Mouse (Mus musculus): ENCODE measurements at regions not wholly inside any gene's neighbourhood (a gene's known extent, or its start where the extent isn't known, plus 50 kb on each side); places are given as distances from the start of the nearest gene placed in this dataset.

- TF ChIP-seq POLR2A (IDR thresholded peaks at IDR 0.05; ENCODE audit: low read depth, low read length), result no peak
- TF ChIP-seq CTCF (IDR thresholded peaks at IDR 0.05; ENCODE audit: borderline replicate concordance, insufficient read depth, low read length), result no peak
- Histone ChIP-seq H3K27ac (ENCODE audit: insufficient read depth, low read length) (no peak overlapping the region), H3K4me3 (ENCODE audit: insufficient read depth, low read length) (no peak overlapping the region), H3K4me1 (ENCODE audit: control insufficient read depth, insufficient read depth, low read length) (no peaks in the 10 kb centered on the region)
These were observed 408.8 kb upstream of the Ubash3b start for GRCm38 (mm10) chr9:41570262-41570661.

GRCm38 (mm10) chr9:41566496-41566895 is 405.0 kb upstream of the Ubash3b start:
- no peak overlapping the region for H3K4me3 ChIP-seq (ENCODE audit: insufficient read depth, low read length)
- H3K27ac ChIP-seq (ENCODE audit: insufficient read depth, low read length), result no peak overlapping the region
- H3K4me1 ChIP-seq (ENCODE audit: control insufficient read depth, insufficient read depth, low read length), result no peaks in the 10 kb centered on the region
- TF ChIP-seq CTCF (IDR thresholded peaks at IDR 0.05; ENCODE audit: borderline replicate concordance, insufficient read depth, low read length), result no peak
- no peak for TF ChIP-seq POLR2A (IDR thresholded peaks at IDR 0.05; ENCODE audit: low read depth, low read length)

GRCm38 (mm10) chr9:41565784-41566183 is 404.3 kb upstream of the Ubash3b start:
- Histone ChIP-seq H3K4me1 (ENCODE audit: control insufficient read depth, insufficient read depth, low read length) (no peaks in the 10 kb centered on the region), H3K27ac (ENCODE audit: insufficient read depth, low read length) (no peak overlapping the region), H3K4me3 (ENCODE audit: insufficient read depth, low read length) (no peak overlapping the region)
- TF ChIP-seq POLR2A (IDR thresholded peaks at IDR 0.05; ENCODE audit: low read depth, low read length) (no peak), CTCF (IDR thresholded peaks at IDR 0.05; ENCODE audit: borderline replicate concordance, insufficient read depth, low read length) (no peak)

- TF ChIP-seq CTCF (IDR thresholded peaks at IDR 0.05; ENCODE audit: borderline replicate concordance, insufficient read depth, low read length) (no peak), POLR2A (IDR thresholded peaks at IDR 0.05; ENCODE audit: low read depth, low read length) (no peak)
- H3K4me3 ChIP-seq (ENCODE audit: insufficient read depth, low read length), result no peak overlapping the region
- H3K27ac ChIP-seq (ENCODE audit: insufficient read depth, low read length), result no peak overlapping the region
- no peaks in the 10 kb centered on the region for H3K4me1 ChIP-seq (ENCODE audit: control insufficient read depth, insufficient read depth, low read length)
These were observed 401.9 kb upstream of the Ubash3b start for GRCm38 (mm10) chr9:41563376-41563775.

- TF ChIP-seq POLR2A (IDR thresholded peaks at IDR 0.05; ENCODE audit: low read depth, low read length), result no peak
- Histone ChIP-seq H3K4me1 (ENCODE audit: control insufficient read depth, insufficient read depth, low read length) (peaks cover 12% of the 10 kb centered on the region), H3K4me3 (ENCODE audit: insufficient read depth, low read length) (no peak overlapping the region), H3K27ac (ENCODE audit: insufficient read depth, low read length) (no peak overlapping the region)
These were observed 397.0 kb upstream of the Ubash3b start for GRCm38 (mm10) chr9:41558456-41558855.

DNA sequence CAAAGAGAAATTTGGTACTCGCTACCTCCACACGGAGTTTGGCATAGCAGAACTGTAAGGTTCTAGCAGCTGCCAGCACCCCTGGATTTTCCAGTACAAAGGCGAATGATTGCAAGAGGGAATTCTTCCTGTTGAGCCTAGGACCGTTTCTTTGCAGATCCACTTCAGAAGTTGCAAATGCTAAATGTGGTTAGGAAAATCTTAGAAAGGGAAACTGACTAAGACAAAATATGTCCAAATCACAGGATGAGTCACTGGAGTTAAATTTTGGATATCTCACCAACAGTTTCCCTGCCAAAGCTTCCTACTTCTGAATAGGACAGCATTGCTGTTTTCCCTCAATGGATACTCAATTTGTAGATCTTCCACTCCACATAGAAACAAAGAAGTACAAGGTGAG is 395.4 kb upstream of the Ubash3b start:
- no peak overlapping the region for H3K4me3 ChIP-seq (ENCODE audit: insufficient read depth, low read length)
- TF ChIP-seq POLR2A (IDR thresholded peaks at IDR 0.05; ENCODE audit: low read depth, low read length), result no peak
- no peak for TF ChIP-seq CTCF (IDR thresholded peaks at IDR 0.05; ENCODE audit: borderline replicate concordance, insufficient read depth, low read length)
- peak overlapping the region; percentile 86 for H3K27ac ChIP-seq (ENCODE audit: insufficient read depth, low read length)
- H3K4me1 ChIP-seq (ENCODE audit: control insufficient read depth, insufficient read depth, low read length), result peaks cover 12% of the 10 kb centered on the region

DNA sequence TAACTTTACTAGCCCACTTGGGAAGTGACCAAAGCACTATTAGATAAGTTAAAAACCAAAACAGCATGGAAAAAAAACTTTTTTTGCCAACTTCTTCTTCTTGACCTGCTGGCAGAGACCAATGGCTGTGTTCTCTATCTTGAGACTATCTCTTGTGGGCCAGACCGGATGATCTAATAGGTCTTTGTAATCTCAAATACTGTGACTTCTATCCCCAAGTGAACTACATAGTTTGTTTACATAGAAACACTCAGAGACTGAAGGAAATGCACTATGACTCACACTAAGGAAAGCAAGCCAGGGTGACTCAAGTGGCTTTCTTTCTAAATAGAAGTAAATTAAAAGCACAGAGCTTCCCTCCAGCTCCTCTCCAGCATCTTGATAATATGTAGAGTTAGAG is 384.3 kb upstream of the Ubash3b start:
- Histone ChIP-seq H3K4me3 (ENCODE audit: insufficient read depth, low read length) (no peak overlapping the region), H3K4me1 (ENCODE audit: control insufficient read depth, insufficient read depth, low read length) (peaks cover 17% of the 10 kb centered on the region), H3K27ac (ENCODE audit: insufficient read depth, low read length) (peak overlapping the region; percentile 87)
- TF ChIP-seq CTCF (IDR thresholded peaks at IDR 0.05; ENCODE audit: borderline replicate concordance, insufficient read depth, low read length) (no peak), POLR2A (IDR thresholded peaks at IDR 0.05; ENCODE audit: low read depth, low read length) (no peak)

- Histone ChIP-seq H3K27ac (ENCODE audit: insufficient read depth, low read length) (peak overlapping the region; percentile 97), H3K4me1 (ENCODE audit: control insufficient read depth, insufficient read depth, low read length) (peaks cover 26% of the 10 kb centered on the region), H3K4me3 (ENCODE audit: insufficient read depth, low read length) (no peak overlapping the region)
- TF ChIP-seq CTCF (IDR thresholded peaks at IDR 0.05; ENCODE audit: borderline replicate concordance, insufficient read depth, low read length), result no peak
- TF ChIP-seq POLR2A (IDR thresholded peaks at IDR 0.05; ENCODE audit: low read depth, low read length), result no peak
These were observed 381.0 kb upstream of the Ubash3b start for GRCm38 (mm10) chr9:41542511-41542910.

GRCm38 (mm10) chr9:41541327-41541726 is 379.8 kb upstream of the Ubash3b start:
- no peak overlapping the region for H3K4me3 ChIP-seq (ENCODE audit: insufficient read depth, low read length)

GRCm38 (mm10) chr9:41532786-41533185 is 371.3 kb upstream of the Ubash3b start:
- Histone ChIP-seq H3K4me1 (ENCODE audit: control insufficient read depth, insufficient read depth, low read length) (peaks cover 20% of the 10 kb centered on the region), H3K4me3 (ENCODE audit: insufficient read depth, low read length) (no peak overlapping the region), H3K27ac (ENCODE audit: insufficient read depth, low read length) (peak overlapping the region; percentile 82)
- TF ChIP-seq POLR2A (IDR thresholded peaks at IDR 0.05; ENCODE audit: low read depth, low read length) (no peak; the same call in 1 of the 2 replicates), CTCF (IDR thresholded peaks at IDR 0.05; ENCODE audit: borderline replicate concordance, insufficient read depth, low read length) (no peak)

More at GRCm38 (mm10) chr9:41541327-41541726, 379.8 kb upstream of the Ubash3b start:
- TF ChIP-seq CTCF (IDR thresholded peaks at IDR 0.05; ENCODE audit: borderline replicate concordance, insufficient read depth, low read length) (no peak), POLR2A (IDR thresholded peaks at IDR 0.05; ENCODE audit: low read depth, low read length) (no peak)
- H3K4me1 ChIP-seq (ENCODE audit: control insufficient read depth, insufficient read depth, low read length), result peaks cover 26% of the 10 kb centered on the region
- H3K27ac ChIP-seq (ENCODE audit: insufficient read depth, low read length), result peak overlapping the region; percentile 97

GRCm38 (mm10) chr9:41532290-41532689 is 370.8 kb upstream of the Ubash3b start:
- Histone ChIP-seq H3K27ac (ENCODE audit: insufficient read depth, low read length) (peak overlapping the region; percentile 82), H3K4me1 (ENCODE audit: control insufficient read depth, insufficient read depth, low read length) (peaks cover 22% of the 10 kb centered on the region), H3K4me3 (ENCODE audit: insufficient read depth, low read length) (no peak overlapping the region)
- no peak for TF ChIP-seq CTCF (IDR thresholded peaks at IDR 0.05; ENCODE audit: borderline replicate concordance, insufficient read depth, low read length)
- no peak; the same call in none of the 2 replicates for TF ChIP-seq POLR2A (IDR thresholded peaks at IDR 0.05; ENCODE audit: low read depth, low read length)
